Comparison of ENCODE assay signal across 11 mouse cellular contexts in genomic region chr16:92346297-92346916, GRCm38 (mm10). TPM values are rescaled to one million over a fixed set of nuclear protein-coding genes. Genes with fewer than 3 reads are reported as not detected.
A peak's percentile ranks its signal among the peaks of the same experiment; 100 is the strongest.
DNase-seq lines count a peak whose midpoint lies in the region; ATAC-seq and TF ChIP-seq lines count a peak whose summit lies in the region.
"Had no signal": no experiment of that assay in that cellular context is flagged by ENCODE, and none has a peak within 500 bp of the region (broad histone marks: within the 10 kb centered on the region; RNA-seq: fewer than 3 reads in every experiment).

No protein-coding gene starts in this region.

- peak; percentile 46 for DNase-seq in adrenal gland, postnatal 10 days
- DNase-seq in adrenal gland, postnatal 25 days, result no peak
- DNase-seq in right cerebral cortex, postnatal 10 days (ENCODE audit: low spot score in 2 of 2), result peak; percentile 45 to 53
- DNase-seq in right cerebral cortex, postnatal 25 days, result no peak
- peak; percentile 72 for DNase-seq in hindbrain, postnatal 0 days (ENCODE audit: low spot score)
- DNase-seq in testis, postnatal 14 days (ENCODE audit: low spot score), result peak; percentile 84
- no peak for DNase-seq in spleen, adult 12 weeks (ENCODE audit: low spot score)
- DNase-seq: kidney, adult 2 months; liver, embryonic 13.5 days had no signal

- WGBS in hindbrain, postnatal 0 days, result 35% methylated on average over 13 of the region's 13 CpGs

- H3K4me2 ChIP-seq in hindbrain, postnatal 0 days (ENCODE audit: low read depth, low read length), result no peak overlapping the region
- H3K4me2 ChIP-seq: embryonic facial prominence, embryonic 12.5 days; liver, embryonic 13.5 days had no signal

- no peak overlapping the region for H3K27ac ChIP-seq in hindbrain, postnatal 0 days
- H3K27ac ChIP-seq: embryonic facial prominence, embryonic 12.5 days; liver, embryonic 13.5 days had no signal

- TF ChIP-seq CTCF in hindbrain, postnatal 0 days (IDR thresholded peaks at IDR 0.05; ENCODE audit: low read depth), result no peak

- H3K36me3 ChIP-seq in hindbrain, postnatal 0 days (ENCODE audit: insufficient read depth, low read length), result no peaks in the 10 kb centered on the region
- H3K36me3 ChIP-seq: embryonic facial prominence, embryonic 12.5 days; liver, embryonic 13.5 days had no signal

- no peak overlapping the region for H3K4me3 ChIP-seq in hindbrain, postnatal 0 days (ENCODE audit: low read length)
- H3K4me3 ChIP-seq: embryonic facial prominence, embryonic 12.5 days; liver, embryonic 13.5 days had no signal

- H3K9me3 ChIP-seq in hindbrain, postnatal 0 days (ENCODE audit: low read length), result no peaks in the 10 kb centered on the region
- H3K9me3 ChIP-seq: embryonic facial prominence, embryonic 12.5 days; liver, embryonic 13.5 days had no signal

- no peaks in the 10 kb centered on the region; the same call in 1 of the 2 replicates for H3K4me1 ChIP-seq in hindbrain, postnatal 0 days (ENCODE audit: insufficient read depth, low read length)

- no peak overlapping the region for H3K9ac ChIP-seq in hindbrain, postnatal 0 days (replicated peaks; ENCODE audit: low read length)
- H3K9ac ChIP-seq: embryonic facial prominence, embryonic 12.5 days; liver, embryonic 13.5 days had no signal

- H3K27me3 ChIP-seq in hindbrain, postnatal 0 days (ENCODE audit: insufficient read depth, low read length), result no peaks in the 10 kb centered on the region
- H3K27me3 ChIP-seq: embryonic facial prominence, embryonic 12.5 days; liver, embryonic 13.5 days had no signal

- peak; percentile 75 for ATAC-seq in hindbrain, postnatal 0 days
- no peak for ATAC-seq in megakaryocyte, adult 5-6 weeks (ENCODE audit: poor library complexity, severe bottlenecking)

RNA-seq across cellular contexts. Expression of gene Kcne1, which starts 12.9 kb away (rescaled TPM):
- total RNA-seq in adrenal gland, postnatal 10 days (2021), result not detected
- total RNA-seq in adrenal gland, postnatal 25 days (2021), result not detected in 2 replicates
- total RNA-seq in hindbrain, postnatal 0 days (2014; rRNA removed), result 0.05 TPM in 1 of 2 replicates, not detected in the other
- polyA plus RNA-seq in hindbrain, postnatal 0 days (2015; fragmentation: Nextera tagmentation; extraction: Ambion mirVana), result 0.16 and 0.42 TPM in 2 replicates
- not detected in 2 replicates for total RNA-seq in megakaryocyte, adult 5-6 weeks (2015)
- not detected in 2 replicates for total RNA-seq in megakaryocyte, adult 5-6 weeks (2017)

RNA-seq across cellular contexts. Expression of gene Fam243, which starts 25.2 kb away (rescaled TPM):
- not detected for total RNA-seq in adrenal gland, postnatal 10 days (2021)
- not detected in 2 replicates for total RNA-seq in adrenal gland, postnatal 25 days (2021)
- not detected in 2 replicates for total RNA-seq in hindbrain, postnatal 0 days (2014; rRNA removed)
- not detected in 2 replicates for polyA plus RNA-seq in hindbrain, postnatal 0 days (2015; fragmentation: Nextera tagmentation; extraction: Ambion mirVana)
- total RNA-seq in megakaryocyte, adult 5-6 weeks (2015), result not detected in 2 replicates
- total RNA-seq in megakaryocyte, adult 5-6 weeks (2017), result not detected in 2 replicates
- polyA plus RNA-seq: embryonic facial prominence, embryonic 12.5 days; liver, embryonic 13.5 days had no signal

RNA-seq across cellular contexts. Expression of gene Smim11, which starts 45.3 kb away (rescaled TPM):
- total RNA-seq in adrenal gland, postnatal 10 days (2021), result 10 to 100 TPM; 50.7 to 53.0 TPM
- 72.8 and 74.9 TPM in 2 replicates for total RNA-seq in adrenal gland, postnatal 25 days (2021)
- total RNA-seq in hindbrain, postnatal 0 days (2014; rRNA removed), result 1.5 and 10.4 TPM in 2 replicates
- 56.0 and 73.6 TPM in 2 replicates for polyA plus RNA-seq in hindbrain, postnatal 0 days (2015; fragmentation: Nextera tagmentation; extraction: Ambion mirVana)
- total RNA-seq in megakaryocyte, adult 5-6 weeks (2015), result 68.8 and 83.8 TPM in 2 replicates
- total RNA-seq in megakaryocyte, adult 5-6 weeks (2017), result 122 and 134 TPM in 2 replicates

RNA-seq across cellular contexts. Expression of gene Kcne2, which starts 54.2 kb away (rescaled TPM):
- total RNA-seq in adrenal gland, postnatal 10 days (2021), result not detected
- not detected in 2 replicates for total RNA-seq in adrenal gland, postnatal 25 days (2021)
- 4.7 and 8.2 TPM in 2 replicates for total RNA-seq in hindbrain, postnatal 0 days (2014; rRNA removed)
- polyA plus RNA-seq in hindbrain, postnatal 0 days (2015; fragmentation: Nextera tagmentation; extraction: Ambion mirVana), result 19.1 and 19.3 TPM in 2 replicates
- total RNA-seq in megakaryocyte, adult 5-6 weeks (2015), result not detected in 2 replicates
- not detected in 2 replicates for total RNA-seq in megakaryocyte, adult 5-6 weeks (2017)
- polyA plus RNA-seq: kidney, adult 2 months had no signal

Comparison
In these comparisons a context has a peak if more than half of its experiments do, and no peak if none do; other contexts are left out.
1. DNase-seq: peak in adrenal gland, postnatal 10 days (single experiment), right cerebral cortex, postnatal 10 days (2 of 2), hindbrain, postnatal 0 days (single experiment) and testis, postnatal 14 days (single experiment); none in adrenal gland, postnatal 25 days (single experiment), right cerebral cortex, postnatal 25 days (single experiment) and spleen, adult 12 weeks (single experiment).